Mouse (Mus musculus): ENCODE data around the gene Prps1l3.

GRCm38 (mm10) chr12:57194609-57195008, 35.6 kb upstream of the Prps1l3 start:
- peak; percentile 90 for TF ChIP-seq CTCF (IDR thresholded peaks at IDR 0.05; ENCODE audit: low read depth)
- no peak for TF ChIP-seq EP300 (IDR thresholded peaks at IDR 0.05; ENCODE audit: low read depth)
